In the genomic region with DNA sequence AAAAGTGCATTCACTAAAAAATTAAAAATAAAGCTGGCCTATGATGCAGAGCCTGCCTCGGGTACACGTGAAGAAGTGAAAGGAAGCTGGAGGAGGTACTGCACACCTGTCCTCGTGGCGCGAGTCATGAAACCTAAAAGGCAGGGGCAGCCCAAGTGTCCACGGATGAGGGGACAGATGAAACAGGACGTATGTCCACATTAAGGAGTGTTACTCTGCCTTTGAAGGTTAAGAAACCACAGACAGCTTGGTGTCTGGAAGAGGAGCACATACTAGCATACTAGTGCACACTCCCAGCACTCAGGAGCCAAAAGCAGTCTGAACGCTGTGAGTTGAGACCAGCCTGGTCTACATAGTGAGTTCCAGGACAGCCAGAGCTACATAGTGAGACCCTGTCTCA, we compare ENCODE assay signal across 22 mouse cellular contexts.
"Had no signal": no experiment of that assay in that cellular context is flagged by ENCODE, and none has a peak within 500 bp of the region (broad histone marks: within the 10 kb centered on the region; RNA-seq: fewer than 3 reads in every experiment).

No protein-coding gene starts in this region.

- ATAC-seq: hindbrain, postnatal 0 days; intestine, embryonic 15.5 days; intestine, postnatal 0 days; liver, embryonic 12.5 days had no signal

- H3K36me3 ChIP-seq: heart, embryonic 13.5 days; heart, embryonic 15.5 days; hindbrain, embryonic 13.5 days; hindbrain, embryonic 15.5 days; intestine, embryonic 15.5 days; limb, embryonic 13.5 days; limb, embryonic 15.5 days had no signal

- H3K27me3 ChIP-seq: heart, embryonic 13.5 days; heart, embryonic 15.5 days; hindbrain, embryonic 13.5 days; hindbrain, embryonic 15.5 days; intestine, embryonic 15.5 days; limb, embryonic 13.5 days; limb, embryonic 15.5 days; liver, embryonic 12.5 days had no signal

- DNase-seq: gastrocnemius, postnatal 14 days; gastrocnemius, postnatal 36 days; heart, adult 18-20 months; heart, postnatal 14 days; heart, postnatal 36 days; kidney, adult 18-20 months; kidney, adult 8-10 months; kidney, postnatal 10 days; kidney, postnatal 36 days; layer of hippocampus, adult 9-11 months; layer of hippocampus, postnatal 36 days; left cerebral cortex, postnatal 4 days had no signal
